Mouse (Mus musculus) megakaryocyte-erythroid progenitor cell, adult 5-6 weeks (primary cell): ENCODE data around the gene Gnai2. TPM values are rescaled to one million over a fixed set of nuclear protein-coding genes. Genes with fewer than 3 reads are reported as not detected.

ENCODE experiments used
- ATAC-seq: replicated peaks from 2 replicates; pipeline ENCODE4 v1.8.0; 2016; ENCODE audit warnings: mild to moderate bottlenecking, inconsistent platforms; ENCODE audit not compliant: severe bottlenecking, poor library complexity, low FRiP score, low TSS enrichment
- total RNA-seq, 2 experiments: library from RNA; stranded (forward) in 1 of 2; stranded (reverse) in 1 of 2; fragments of 200-1000, 215-1000 nt in 1 of 2; fragments of >200 nt in 1 of 2; fragmentation: Nextera tagmentation in 1 of 2; gene quantifications; 2 replicates each; pipeline ENCODE4 v1.2.3; 2014 to 2017

The Gnai2 gene
- total RNA-seq (2014; fragmentation: Nextera tagmentation) (204 and 225 TPM in 2 replicates), total RNA-seq (2017) (215 and 228 TPM in 2 replicates)

DNA sequence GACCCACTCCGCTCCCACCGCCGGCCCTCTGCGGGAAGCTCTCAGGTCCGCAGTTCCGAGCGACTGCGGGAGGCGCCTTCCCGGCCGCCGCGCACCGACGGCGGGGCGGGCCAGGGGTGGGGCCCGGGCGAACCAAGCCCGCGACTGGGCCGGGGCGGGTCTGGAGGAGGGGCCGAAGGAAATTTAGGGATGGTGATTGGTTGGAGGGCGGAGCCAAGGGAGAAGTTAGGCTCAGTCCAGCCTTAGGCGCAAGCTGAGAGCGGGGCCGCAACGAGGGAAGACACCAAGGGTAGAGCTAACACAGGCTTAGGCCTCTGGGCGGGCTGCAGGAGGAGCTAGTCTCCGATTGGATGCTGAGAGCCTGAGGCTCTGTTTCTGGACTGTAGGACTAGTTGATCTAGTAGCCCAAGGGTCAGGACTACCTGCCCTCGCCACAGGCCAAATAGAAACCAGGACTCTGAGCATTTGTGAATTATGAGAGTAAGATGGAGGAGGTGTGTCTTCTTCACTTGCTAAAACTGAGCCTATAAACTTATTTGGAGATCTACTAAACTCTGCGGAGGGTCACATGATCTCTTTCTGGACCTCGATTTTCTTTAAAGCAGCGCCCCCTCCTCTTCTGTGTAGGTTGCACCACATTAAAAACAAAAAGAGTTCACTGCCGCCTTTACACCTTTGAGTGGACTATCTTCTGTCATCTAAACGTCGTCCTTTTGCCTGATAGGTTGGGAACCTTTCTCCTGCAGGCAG, at the start of gene Gnai2:
Gnai2 (minus strand) TSS at position 89 of the 750 bp plus-strand sequence.
- ATAC-seq = peak; percentile 83

DNA sequence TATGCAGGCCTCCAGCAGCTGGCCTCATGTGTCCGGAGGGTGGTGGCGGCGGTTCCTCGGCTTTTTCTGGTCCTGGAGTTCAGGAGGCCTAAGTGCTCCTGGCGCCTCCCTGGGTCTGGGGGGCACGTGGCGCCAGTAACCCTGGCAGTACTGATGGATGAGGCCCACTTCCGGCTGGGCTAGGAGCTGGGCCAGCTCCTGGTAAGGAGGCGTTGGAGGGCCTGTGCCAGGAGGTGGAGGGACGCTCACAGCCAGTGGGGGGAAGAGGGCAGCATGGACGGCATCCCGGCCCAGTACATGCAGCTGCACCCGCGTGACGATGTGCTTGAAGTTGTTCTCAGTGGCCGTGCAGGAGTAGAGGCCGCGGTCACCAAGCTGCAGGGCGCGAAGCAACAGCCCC, 47.2 kb upstream of the Gnai2 start:
- ATAC-seq = no peak

DNA sequence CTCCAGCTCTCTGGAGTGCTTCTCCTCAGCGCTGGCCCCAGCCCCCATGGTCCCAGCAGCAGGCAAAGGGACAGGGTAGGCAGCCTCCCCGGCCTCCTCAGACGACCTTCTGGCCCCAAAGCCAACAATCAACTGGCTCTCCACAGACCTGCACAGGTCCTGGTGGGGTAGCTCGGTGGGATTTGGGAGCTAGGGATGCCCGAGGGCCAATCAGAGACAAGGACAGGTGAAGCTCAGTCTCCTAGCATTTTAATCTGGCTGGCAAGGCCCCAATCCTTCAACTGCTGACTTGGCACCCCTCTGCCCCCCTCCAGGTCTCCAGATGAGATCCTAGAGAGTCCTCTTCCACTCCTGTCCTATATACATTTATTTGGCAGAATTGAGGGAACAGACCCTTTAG, 44.3 kb upstream of the Gnai2 start, which contains the start of gene Gnat1:
Gnat1 (minus strand) TSS at position 212 of the 400 bp plus-strand sequence.
- no peak for ATAC-seq

DNA sequence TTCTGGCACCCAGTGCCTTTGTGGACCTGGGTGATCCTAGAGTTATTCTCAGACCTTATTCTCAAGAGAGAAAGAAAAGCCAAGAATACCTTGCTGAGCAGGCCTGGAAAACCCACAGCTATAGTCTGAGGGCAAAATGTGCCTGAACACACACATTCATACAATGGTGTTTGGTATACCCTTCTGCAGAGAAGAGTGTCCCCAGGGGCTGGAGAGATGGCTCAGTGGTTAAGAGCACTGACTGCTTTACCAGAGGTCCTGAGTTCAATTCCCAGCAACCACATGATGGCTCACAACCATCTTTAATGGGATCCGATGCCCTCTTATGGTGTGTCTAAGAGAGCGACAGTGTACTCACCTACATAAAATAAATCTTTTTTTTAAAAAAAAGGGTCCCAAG, 43.7 kb upstream of the Gnai2 start:
- ATAC-seq = no peak

DNA sequence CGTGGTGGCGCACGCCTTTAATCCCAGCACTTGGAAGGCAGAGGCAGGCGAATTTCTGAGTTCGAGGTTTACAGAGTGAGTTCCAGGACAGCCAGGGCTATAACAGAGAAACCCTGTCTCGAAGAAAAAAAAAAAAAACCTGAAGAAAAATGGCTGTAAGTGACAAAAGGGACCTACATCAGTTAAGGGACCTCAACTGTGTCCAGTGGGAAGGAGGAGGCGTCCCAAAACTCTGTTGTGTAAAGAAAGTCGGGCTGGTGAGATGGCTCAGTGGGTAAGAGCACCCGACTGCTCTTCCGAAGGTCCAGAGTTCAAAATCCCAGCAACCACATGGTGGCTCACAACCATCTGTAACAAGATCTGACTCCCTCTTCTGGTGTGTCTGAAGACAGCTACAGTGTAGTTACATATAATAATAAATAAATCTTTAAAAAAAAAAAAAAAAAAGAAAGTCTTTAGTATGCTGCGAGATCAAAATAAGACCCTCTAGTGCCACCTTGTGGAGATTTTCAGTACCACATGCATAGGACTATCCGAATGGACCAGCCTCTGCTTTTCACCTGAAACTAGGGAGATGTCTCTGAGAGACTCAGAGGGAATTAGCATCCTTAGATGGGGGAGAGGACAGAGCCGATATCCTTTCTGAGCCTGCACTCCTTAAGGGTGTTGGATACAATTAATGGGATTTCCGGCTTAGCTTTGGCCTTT, 42.8 kb upstream of the Gnai2 start:
- peak; percentile 35; the same call in 1 of the 2 replicates for ATAC-seq

DNA sequence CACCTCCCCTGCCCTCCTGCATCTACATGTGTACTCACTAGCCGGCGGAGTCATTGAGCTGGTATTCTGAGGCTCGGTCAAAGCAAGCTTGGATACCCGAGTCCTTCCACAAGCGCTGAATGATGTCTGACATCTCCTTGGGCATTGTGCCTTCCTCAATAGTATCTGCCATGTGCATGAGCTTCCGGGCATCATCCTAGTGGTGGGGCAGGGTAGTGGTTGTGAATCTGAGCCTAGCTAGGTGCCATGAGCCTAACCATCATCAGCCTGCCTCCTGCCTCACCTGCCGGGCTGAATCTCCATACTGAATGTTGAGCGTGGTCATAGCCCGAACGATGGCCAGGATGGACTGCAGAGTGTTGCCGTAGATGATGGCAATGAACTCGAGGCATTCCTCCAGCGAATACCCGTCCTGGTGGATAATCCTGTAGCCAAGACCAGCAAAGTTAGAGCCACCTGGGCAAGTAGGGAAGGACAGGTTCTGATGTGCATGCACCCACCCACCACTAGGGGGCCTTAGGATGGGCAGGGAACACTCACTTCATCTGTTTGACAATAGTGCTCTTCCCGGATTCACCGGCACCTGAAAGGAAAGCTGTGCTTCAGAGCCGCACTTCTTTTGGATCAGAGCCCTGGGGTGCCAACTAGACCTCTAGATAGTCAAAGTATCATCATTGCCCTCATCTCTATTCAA, 42.1 kb upstream of the Gnai2 start:
- peak; percentile 61 for ATAC-seq

DNA sequence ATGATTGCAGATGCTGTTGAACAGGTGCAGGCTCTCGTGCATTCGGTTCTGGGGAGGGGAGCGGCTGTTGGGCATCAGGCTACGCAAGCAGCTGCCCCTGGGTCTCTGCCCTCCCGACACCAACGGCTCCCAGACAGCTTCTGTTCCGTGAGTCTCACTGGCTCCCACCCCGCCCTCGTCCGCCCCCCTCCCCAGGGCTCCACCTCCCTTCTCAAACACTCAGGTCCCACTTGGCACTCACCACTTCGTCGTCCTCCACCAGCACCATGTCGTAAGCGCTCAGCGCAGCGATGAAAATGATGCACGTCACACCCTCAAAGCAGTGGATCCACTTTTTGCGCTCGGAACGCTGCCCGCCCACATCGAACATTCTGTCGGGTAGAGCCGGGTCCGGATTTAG, 41.1 kb upstream of the Gnai2 start:
- ATAC-seq = no peak

DNA sequence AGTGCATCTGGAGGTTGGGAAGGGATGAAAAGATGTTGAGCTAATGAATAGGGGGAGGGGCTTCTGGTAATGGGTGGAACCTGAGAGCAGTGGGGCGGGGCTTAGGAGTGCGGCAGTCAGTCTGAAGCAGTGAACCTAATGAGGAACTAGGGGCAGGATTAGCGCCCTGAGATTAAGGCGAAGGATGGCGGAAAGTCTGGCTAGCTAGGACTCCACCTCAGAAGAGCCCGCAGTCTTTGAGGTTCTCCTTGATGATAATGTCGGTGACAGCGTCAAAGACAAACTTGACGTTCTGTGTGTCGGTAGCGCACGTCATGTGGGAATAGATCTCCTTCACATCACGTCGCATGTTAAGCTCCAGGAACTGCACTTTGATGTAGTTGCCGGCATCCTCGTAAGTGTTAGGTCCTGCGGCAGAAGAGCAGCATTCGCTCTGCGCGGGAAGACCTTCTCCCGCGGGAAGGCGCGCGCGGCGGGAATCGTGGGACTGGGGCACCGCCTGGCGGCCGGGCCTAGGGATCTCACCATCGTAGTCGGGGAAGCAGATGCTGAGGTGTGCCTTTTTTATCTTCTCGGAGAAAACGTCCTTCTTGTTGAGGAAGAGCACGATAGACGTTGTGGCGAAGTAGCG, 40.6 kb upstream of the Gnai2 start:
- ATAC-seq = peak; percentile 70

DNA sequence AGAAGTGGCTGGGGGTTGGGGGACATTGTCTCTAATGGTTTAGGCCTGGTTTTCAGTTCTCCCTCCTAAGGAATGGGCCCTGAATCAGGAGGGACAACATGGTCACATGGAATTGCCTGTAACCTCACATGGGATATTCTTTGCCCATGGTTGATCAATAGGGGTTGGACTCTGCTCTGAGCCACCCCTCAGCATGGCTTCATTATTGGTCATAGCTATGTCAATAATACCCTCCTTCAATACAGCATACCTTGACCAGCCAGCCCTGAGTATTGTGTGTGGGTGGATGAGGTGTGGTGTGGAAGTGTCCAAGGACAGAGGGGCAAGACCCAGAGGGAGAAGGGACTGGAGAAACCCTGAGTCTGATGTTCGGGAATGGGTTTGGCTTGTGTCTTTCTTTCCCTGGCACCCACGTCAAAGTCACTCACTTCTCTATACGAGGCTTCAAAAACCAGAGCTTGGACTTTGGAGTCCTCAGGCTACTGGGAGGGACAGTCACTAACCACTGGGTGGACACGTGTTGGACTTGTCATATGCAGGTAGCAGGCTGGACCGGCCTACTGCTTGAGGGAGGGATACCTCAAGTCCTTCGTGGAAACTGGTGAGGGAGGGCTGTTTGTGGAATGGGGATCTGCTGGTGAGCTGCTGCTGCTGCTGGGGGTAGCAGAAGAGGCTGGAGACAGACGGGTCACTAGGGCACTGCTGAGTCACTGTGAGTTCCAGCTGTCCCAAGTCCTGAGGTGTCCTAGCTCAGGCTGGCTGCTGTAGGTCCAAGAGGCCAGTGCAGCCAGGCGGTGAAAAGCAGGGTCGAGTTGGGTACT, 39.7 kb upstream of the Gnai2 start:
- no peak for ATAC-seq

DNA sequence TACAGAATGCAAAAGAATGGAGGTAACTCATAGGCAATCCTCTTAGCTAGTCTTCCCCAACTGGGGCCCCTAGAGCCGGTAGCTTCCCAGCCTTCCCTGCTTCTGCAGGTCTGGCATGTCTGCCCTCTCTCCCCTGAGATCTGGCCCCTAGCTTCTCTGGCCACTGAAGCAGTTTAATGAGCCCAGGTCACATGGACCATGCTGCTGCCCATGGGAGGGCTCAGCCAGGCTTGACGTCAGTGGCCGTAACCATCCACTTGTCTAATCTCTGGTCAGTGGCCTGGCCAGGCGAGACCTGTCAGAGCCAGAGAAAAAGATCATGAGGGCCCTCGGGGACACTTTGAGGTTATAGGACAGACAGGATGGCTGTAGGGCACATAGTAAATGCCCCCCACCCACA, 35.1 kb upstream of the Gnai2 start:
- ATAC-seq = no peak

DNA sequence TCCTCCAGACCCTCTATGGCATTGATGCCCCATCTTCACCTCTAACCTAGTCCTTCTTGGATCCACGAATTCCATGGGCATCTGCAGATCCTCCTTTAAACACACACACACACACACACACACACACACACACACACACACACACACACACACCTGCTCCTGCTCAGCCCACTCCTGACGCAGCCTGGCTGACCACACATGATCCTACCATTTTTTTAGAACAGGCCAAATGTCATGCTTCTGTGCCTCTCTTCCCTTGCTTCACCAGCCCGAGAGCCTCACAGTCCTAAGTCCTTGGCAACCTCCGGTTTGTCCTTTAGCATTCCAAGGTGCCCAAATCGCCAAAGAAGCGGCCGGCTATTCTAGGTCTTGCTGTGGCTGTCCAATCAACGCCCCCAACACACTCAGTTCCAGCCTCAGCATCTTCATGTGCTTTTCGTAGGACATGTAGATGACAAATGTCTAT, 34.3 kb upstream of the Gnai2 start, which contains the start of gene Slc38a3:
Slc38a3 (minus strand) TSS at position 51 of the 466 bp plus-strand sequence.
- ATAC-seq = no peak

DNA sequence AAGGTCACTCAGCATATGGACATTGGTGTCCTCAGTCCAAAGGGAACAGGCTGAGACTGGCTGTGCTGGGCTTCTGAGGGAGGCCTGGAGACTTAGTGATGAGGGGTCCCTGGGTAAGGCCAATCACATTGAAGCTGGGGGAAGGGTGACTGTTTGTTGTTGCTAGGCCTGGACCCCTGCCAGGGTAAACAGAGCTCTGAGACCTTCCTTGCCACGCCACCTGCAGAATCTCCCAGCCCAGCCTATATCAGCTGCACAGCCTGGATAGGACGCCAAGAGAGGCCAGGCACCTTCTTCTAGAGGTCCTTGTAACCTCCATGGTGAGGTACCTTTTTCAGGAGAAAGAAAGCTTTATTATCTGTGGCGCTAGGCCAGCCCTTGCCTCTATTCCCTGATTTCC, 33.7 kb upstream of the Gnai2 start:
- ATAC-seq = no peak

DNA sequence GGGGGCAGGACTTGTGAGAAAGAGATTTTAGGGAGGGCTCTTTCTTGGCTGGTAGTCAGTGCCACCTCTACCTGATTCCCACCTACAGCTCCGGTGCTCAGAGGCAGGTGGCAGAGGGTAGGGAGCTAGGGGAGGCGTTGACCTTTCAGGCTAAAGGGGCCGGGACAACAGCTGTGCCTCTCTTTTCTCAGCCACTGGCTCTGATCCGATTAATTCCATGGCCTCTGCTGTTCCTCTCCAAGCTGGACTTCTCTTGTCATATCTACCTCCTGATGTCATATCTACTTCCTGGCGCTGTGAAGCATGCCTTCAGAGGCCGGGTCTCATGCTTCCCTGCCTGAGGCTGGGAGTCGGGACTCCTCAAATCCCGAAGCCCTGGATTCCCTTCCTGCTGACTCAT, 32.8 kb upstream of the Gnai2 start:
- no peak for ATAC-seq

DNA sequence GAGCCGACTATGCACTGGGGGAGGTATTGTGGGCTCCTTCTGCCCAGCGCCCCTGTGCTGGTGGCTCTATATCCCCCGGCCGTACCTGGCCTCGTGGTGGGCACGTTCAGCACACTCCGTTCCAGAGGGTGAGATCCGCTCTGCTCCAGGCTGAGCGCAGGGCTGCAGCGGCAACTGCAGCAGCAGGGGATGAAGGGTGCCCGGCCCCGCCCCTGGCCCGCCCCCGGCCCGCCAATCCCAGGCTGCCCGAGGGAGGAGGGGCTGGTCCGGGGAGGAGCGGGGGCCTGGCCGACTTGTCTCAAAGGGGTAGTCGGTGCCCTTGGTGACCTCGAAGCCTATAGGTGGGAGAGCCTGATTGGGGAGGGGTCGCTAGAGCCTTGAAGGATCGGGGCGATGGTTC, 32.1 kb upstream of the Gnai2 start:
- no peak for ATAC-seq

DNA sequence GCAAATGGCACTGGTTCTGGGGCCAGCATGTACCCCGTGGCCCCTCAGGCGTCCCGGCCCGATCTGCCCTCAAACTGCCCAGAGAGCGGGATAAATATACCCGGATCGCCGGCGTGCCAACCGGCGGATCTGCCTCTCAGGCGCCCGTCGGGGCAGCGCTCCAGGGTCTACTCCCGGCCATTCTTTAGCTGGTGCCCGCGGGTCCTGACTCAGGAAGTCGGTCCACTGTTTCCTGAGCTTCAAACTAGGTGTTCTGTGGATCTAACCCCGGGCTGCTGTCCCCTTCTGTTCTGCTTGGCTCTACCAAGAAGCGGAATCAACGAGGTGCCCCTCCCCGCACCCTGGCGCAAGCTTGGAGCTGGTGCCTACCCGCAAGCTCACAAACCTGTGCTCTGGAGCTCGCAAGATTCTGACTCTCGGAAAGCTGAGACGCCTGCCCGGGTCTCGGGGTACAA, 31.6 kb upstream of the Gnai2 start:
- no peak for ATAC-seq

DNA sequence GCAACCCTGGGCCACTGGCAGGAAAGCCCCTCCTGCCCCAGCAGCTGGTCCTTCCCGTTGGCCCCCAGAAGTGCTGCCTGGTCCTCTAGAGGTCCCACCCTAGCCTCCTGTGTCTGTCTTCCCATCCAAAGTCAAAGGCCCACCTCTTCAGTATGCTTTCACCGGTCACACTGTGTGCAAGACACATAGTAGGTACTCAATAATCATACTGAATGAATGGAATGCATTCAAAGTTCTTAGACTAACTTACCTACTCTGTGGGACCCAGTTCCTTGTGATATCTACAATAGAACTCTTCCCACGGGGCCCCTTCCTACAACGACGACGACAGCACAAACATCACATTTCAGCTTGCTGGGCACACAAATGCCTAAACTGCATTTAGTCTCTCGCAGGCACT, 30.1 kb upstream of the Gnai2 start:
- ATAC-seq = no peak

DNA sequence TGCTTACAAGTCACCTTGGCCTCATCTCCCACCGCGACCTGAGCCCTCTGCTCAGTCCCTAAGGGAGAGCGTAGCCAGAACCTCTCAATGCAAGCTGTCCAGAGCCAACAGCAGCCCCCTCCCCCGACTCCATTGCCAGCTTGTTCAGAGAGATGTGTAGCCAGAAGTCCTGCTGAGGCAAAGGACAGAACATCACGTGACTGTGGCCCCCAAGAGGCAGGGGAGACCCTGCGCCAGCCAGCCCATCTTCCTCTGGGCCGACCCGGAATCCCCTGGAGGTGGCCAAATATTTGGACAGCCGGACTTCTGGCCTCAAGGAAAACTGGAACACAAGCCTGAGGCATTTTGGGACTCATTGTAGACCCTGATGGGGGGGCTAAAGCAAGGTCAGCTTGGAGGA, 28.4 kb upstream of the Gnai2 start:
- no peak for ATAC-seq

DNA sequence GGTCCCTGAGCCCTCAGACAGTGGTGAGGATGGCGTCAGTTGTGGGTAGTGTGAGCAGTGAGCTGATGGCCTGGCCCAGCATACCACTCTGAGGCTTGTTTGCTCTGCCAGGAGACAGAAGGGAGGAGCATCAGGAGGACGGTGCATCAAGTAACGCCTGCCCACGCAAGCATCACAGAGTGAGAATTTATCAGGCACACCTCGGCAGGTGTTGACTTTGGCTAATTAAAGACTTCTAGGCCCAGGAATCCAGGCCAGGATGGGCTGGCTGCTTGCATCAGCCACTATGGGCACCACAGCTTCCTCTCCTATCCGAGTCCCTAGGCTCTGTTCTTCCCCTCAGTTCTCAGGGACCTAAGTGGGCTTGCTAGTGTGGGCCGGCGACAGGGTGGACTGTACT, 27.2 kb upstream of the Gnai2 start:
- ATAC-seq = no peak

DNA sequence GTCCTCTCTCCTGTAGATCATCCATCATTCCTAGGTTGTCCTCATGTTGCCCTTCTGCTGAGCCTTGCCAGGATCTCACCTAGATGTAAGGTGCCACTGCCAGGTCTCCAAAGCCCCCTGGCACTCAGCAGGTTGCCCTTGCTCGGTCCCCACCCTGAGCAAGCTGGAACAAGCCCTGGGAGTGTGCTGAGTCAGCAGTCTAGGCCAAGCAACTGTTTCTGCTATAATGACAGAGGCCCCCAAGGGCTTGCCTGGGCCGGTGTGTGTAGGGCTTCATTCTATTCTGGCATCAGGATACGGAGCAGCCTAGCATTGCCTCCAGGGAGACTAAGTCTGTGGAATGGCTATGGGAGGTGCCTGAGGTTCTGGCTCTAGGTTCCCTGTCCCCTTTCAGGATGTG, 25.6 kb upstream of the Gnai2 start:
- ATAC-seq = no peak
